7 mouse cellular contexts compared by ENCODE assay signal in genomic region chr15:83563327-83563856, GRCm38 (mm10). TPM values are rescaled to one million over a fixed set of nuclear protein-coding genes. Genes with fewer than 3 reads are reported as not detected.
DNase-seq lines count a peak whose midpoint lies in the region; ATAC-seq and TF ChIP-seq lines count a peak whose summit lies in the region.

Tspo (plus strand) TSS chr15:83563592.
Mcat (minus strand) TSS chr15:83563787.

- no peak for TF ChIP-seq CTCF in lung, embryonic 14.5 days (IDR thresholded peaks at IDR 0.05; ENCODE audit: low read depth)

- H3K4me3 ChIP-seq in lung, embryonic 14.5 days (ENCODE audit: low read depth, low read length) = peak within 1 kb of the TSS; percentile 58

- peaks cover 11% of the 10 kb centered on the region for H3K4me1 ChIP-seq in lung, embryonic 14.5 days (ENCODE audit: insufficient read depth)

- peak; percentile 61 for DNase-seq in NIH3T3 (ENCODE audit: low read depth)
- peak; percentile 70 for DNase-seq in c-Kit-positive CD71-positive TER-119-positive erythroid progenitor cells, embryonic 14.5 days (ENCODE audit: low spot score)
- DNase-seq in heart, adult 18-20 months = peak; percentile 82
- peak; percentile 58 for DNase-seq in kidney, adult 11 months
- DNase-seq in lung, embryonic 14.5 days = peak; percentile 14
- DNase-seq in ovary, adult 18-20 months (ENCODE audit: low spot score) = peak; percentile 45
- DNase-seq in urinary bladder, postnatal 36 days (ENCODE audit: low spot score in 2 of 2) = peak; percentile 73 to 79

- under 1% methylated on average over 28 of the region's 28 CpGs for WGBS in lung, embryonic 14.5 days

- peak within 1 kb of the TSS; percentile 100 for H3K4me2 ChIP-seq in lung, embryonic 14.5 days

- ATAC-seq in lung, embryonic 14.5 days (ENCODE audit: insufficient read depth) = peak; percentile 52

- H3K36me3 ChIP-seq in lung, embryonic 14.5 days (ENCODE audit: insufficient read depth) = no peaks in the 10 kb centered on the region

- H3K27ac ChIP-seq in lung, embryonic 14.5 days (ENCODE audit: low read depth) = peak within 1 kb of the TSS; percentile 51; the same call in 1 of the 2 replicates

- H3K9me3 ChIP-seq in lung, embryonic 14.5 days (ENCODE audit: low read depth, low read length) = no peaks in the 10 kb centered on the region

- peak within 1 kb of the TSS; percentile 59 for H3K9ac ChIP-seq in lung, embryonic 14.5 days

- no peaks in the 10 kb centered on the region for H3K27me3 ChIP-seq in lung, embryonic 14.5 days (ENCODE audit: insufficient read depth, low read length)

RNA-seq across cellular contexts. Expression of gene Tspo, which starts in this region (rescaled TPM):
- total RNA-seq in heart, adult 18-20 months (2021) = 10 to 100 TPM; 66.2 to 75.9 TPM
- 76.9 and 83.9 TPM in 2 replicates for polyA plus RNA-seq in lung, embryonic 14.5 days (2014; fragmentation: Nextera tagmentation; extraction: Ambion mirVana)

RNA-seq across cellular contexts. Expression of gene Mcat, which starts in this region (rescaled TPM):
- total RNA-seq in heart, adult 18-20 months (2021) = 10 to 100 TPM; 45.0 to 47.3 TPM
- 38.8 and 43.1 TPM in 2 replicates for polyA plus RNA-seq in lung, embryonic 14.5 days (2014; fragmentation: Nextera tagmentation; extraction: Ambion mirVana)

Comparison
In these comparisons a context has a peak if more than half of its experiments do, and no peak if none do; other contexts are left out.
1. Peak in every context shown above with its lines: DNase-seq, ATAC-seq, H3K4me3 ChIP-seq and H3K27ac ChIP-seq.
2. DNase-seq: peak in every context shown above with its lines; median percentile 82 in heart, adult 18-20 months; 76 in urinary bladder, postnatal 36 days; 70 in c-Kit-positive CD71-positive TER-119-positive erythroid progenitor cells, embryonic 14.5 days; 61 in NIH3T3; 58 in kidney, adult 11 months; 45 in ovary, adult 18-20 months; 14 in lung, embryonic 14.5 days.